Mouse (Mus musculus) myocyte (in vitro differentiated cells): ENCODE data around the gene Drd3. TPM values are rescaled to one million over a fixed set of nuclear protein-coding genes. Genes with fewer than 3 reads are reported as not detected.

Source experiments
- H3K27me3 ChIP-seq: one replicate; pipeline ENCODE4 v1.6.1; 2011; ENCODE audit not compliant: control insufficient read depth, insufficient read depth, insufficient read length
- H3K36me3 ChIP-seq: one replicate; pipeline ENCODE4 v1.6.1; 2011; ENCODE audit not compliant: control insufficient read depth, insufficient read depth
- H3K4me2 ChIP-seq: one replicate; pipeline ENCODE4 v1.6.1; 2011; ENCODE audit warnings: low read depth, control low read depth
- H3K4me3 ChIP-seq: one replicate; pipeline ENCODE4 v1.5.1; 2011; ENCODE audit warnings: mild to moderate bottlenecking, control low read depth, moderate library complexity
- H3K79me2 ChIP-seq: one replicate; pipeline ENCODE4 v1.6.1; 2011; ENCODE audit not compliant: control insufficient read depth, insufficient read depth
- H3ac ChIP-seq: one replicate; pipeline ENCODE4 v1.6.1; 2011; ENCODE audit not compliant: control insufficient read depth, insufficient read length
- CEBPB ChIP-seq: IDR thresholded peaks from 2 replicates; pipeline ENCODE4 v1.6.1; 2011; ENCODE audit warnings: mild to moderate bottlenecking, moderate library complexity; ENCODE audit not compliant: poor library complexity, insufficient read depth, severe bottlenecking
- E2F4 ChIP-seq: IDR thresholded peaks from one replicate; pipeline ENCODE4 v1.6.1; 2011; ENCODE audit warnings: mild to moderate bottlenecking, control low read depth, moderate library complexity; ENCODE audit not compliant: insufficient read depth
- MAX ChIP-seq: IDR thresholded peaks from one replicate; pipeline ENCODE4 v1.6.1; 2011; ENCODE audit warnings: low read depth, mild to moderate bottlenecking, control low read depth
- MYOD1 ChIP-seq, 3 experiments: IDR thresholded peaks; one replicate each; pipeline ENCODE4 v1.6.1; 2011; ENCODE audit warnings: control low read depth in 2 of 3, low read depth in 2 of 3, mild to moderate bottlenecking in 2 of 3, moderate library complexity in 1 of 3; ENCODE audit not compliant: insufficient read length in 2 of 3, control insufficient read depth in 1 of 3
- MYOG ChIP-seq, 3 experiments: IDR thresholded peaks; one replicate each; pipeline ENCODE4 v1.6.1; 2011; ENCODE audit warnings: control low read depth in 2 of 3, low read depth in 2 of 3, mild to moderate bottlenecking in 2 of 3; ENCODE audit not compliant: insufficient read length in 2 of 3, control insufficient read depth in 1 of 3, insufficient read depth in 1 of 3
- POLR2A ChIP-seq: IDR thresholded peaks from one replicate; pipeline ENCODE4 v1.6.1; 2011; ENCODE audit warnings: low read depth, mild to moderate bottlenecking, control low read depth, moderate library complexity; ENCODE audit not compliant: insufficient read length
- POLR2AphosphoS2 ChIP-seq: IDR thresholded peaks from one replicate; pipeline ENCODE4 v1.6.1; 2011; ENCODE audit warnings: low read depth, control low read depth; ENCODE audit not compliant: insufficient read length
- REST ChIP-seq: IDR thresholded peaks from one replicate; pipeline ENCODE4 v1.6.1; 2011; ENCODE audit warnings: mild to moderate bottlenecking, control low read depth, moderate library complexity; ENCODE audit not compliant: insufficient read depth, insufficient read length
- SRF ChIP-seq: IDR thresholded peaks from one replicate; pipeline ENCODE4 v1.6.1; 2011; ENCODE audit warnings: low read depth; ENCODE audit not compliant: control insufficient read depth, insufficient read length
- TCF12 ChIP-seq: IDR thresholded peaks from one replicate; pipeline ENCODE4 v1.6.1; 2011; ENCODE audit warnings: mild to moderate bottlenecking, control low read depth; ENCODE audit not compliant: poor library complexity, insufficient read depth, severe bottlenecking
- TCF3 ChIP-seq: IDR thresholded peaks from one replicate; pipeline ENCODE4 v1.6.1; 2011; ENCODE audit warnings: low read depth, control low read depth; ENCODE audit not compliant: insufficient read length
- USF1 ChIP-seq: IDR thresholded peaks from one replicate; pipeline ENCODE4 v1.6.1; 2011; ENCODE audit warnings: low read depth, mild to moderate bottlenecking, control low read depth, moderate library complexity
- polyA plus RNA-seq: library from polyadenylated mRNA; unstranded; fragments of >200 nt; fragmentation: generic; extraction: Trizol; gene quantifications from one replicate; pipeline ENCODE4 v1.2.1, GENCODE M21; 2012; ENCODE audit warnings: missing spikeins

Gene Drd3
- polyA plus RNA-seq, 1 experiment, result not detected

- no peak overlapping the region for H3K4me2 ChIP-seq
- H3K27me3 ChIP-seq, result no peaks in the 10 kb centered on the region
- H3K4me3 ChIP-seq, result no peak overlapping the region
- TF ChIP-seq MYOD1 (IDR thresholded peaks at IDR 0.05; ENCODE audit: control insufficient read depth in 1 of 3, insufficient read length in 2 of 3, low read depth in 2 of 3) (no peak), E2F4 (no peak), CEBPB (no peak), USF1 (no peak), MAX (no peak), POLR2A (no peak), TCF3 (no peak), MYOG (IDR thresholded peaks at IDR 0.05; ENCODE audit: control insufficient read depth in 1 of 3, insufficient read depth in 1 of 3, insufficient read length in 2 of 3, low read depth in 2 of 3) (no peak), POLR2AphosphoS2 (no peak), SRF (no peak), TCF12 (no peak), REST (no peak)
- H3K79me2 ChIP-seq, result no peaks in the 10 kb centered on the region
- H3K36me3 ChIP-seq, result no peaks in the 10 kb centered on the region
- H3ac ChIP-seq, result no peak overlapping the region
These were observed 21.3 kb upstream of the Drd3 start for GRCm38 (mm10) chr16:43732496-43732895.

GRCm38 (mm10) chr16:43732900-43733299, 20.9 kb upstream of the Drd3 start:
- no peaks in the 10 kb centered on the region for H3K27me3 ChIP-seq
- no peak for TF ChIP-seq MAX
- TF ChIP-seq MYOD1 (IDR thresholded peaks at IDR 0.05; ENCODE audit: control insufficient read depth in 1 of 3, insufficient read length in 2 of 3, low read depth in 2 of 3), result no peak
- no peak for TF ChIP-seq USF1
- no peak for TF ChIP-seq REST
- TF ChIP-seq POLR2AphosphoS2, result no peak
- H3K4me2 ChIP-seq, result no peak overlapping the region
- H3ac ChIP-seq, result no peak overlapping the region
- no peak overlapping the region for H3K4me3 ChIP-seq
- no peaks in the 10 kb centered on the region for H3K36me3 ChIP-seq
- H3K79me2 ChIP-seq, result no peaks in the 10 kb centered on the region

- Histone ChIP-seq H3K4me3 (no peak overlapping the region), H3K4me2 (no peak overlapping the region), H3K79me2 (no peaks in the 10 kb centered on the region), H3K36me3 (no peaks in the 10 kb centered on the region), H3ac (no peak overlapping the region), H3K27me3 (no peaks in the 10 kb centered on the region)
- TF ChIP-seq CEBPB (no peak), SRF (no peak)
These were observed 15.9 kb upstream of the Drd3 start for GRCm38 (mm10) chr16:43737933-43738332.

- Histone ChIP-seq H3K4me3 (no peak overlapping the region), H3ac (no peak overlapping the region), H3K36me3 (no peaks in the 10 kb centered on the region), H3K27me3 (no peaks in the 10 kb centered on the region), H3K79me2 (no peaks in the 10 kb centered on the region), H3K4me2 (no peak overlapping the region)
- TF ChIP-seq MYOG (IDR thresholded peaks at IDR 0.05; ENCODE audit: control insufficient read depth in 1 of 3, insufficient read depth in 1 of 3, insufficient read length in 2 of 3, low read depth in 2 of 3) (no peak), USF1 (no peak), SRF (no peak), POLR2AphosphoS2 (no peak), POLR2A (no peak), MAX (no peak), TCF3 (no peak), TCF12 (no peak), CEBPB (no peak), E2F4 (no peak), MYOD1 (IDR thresholded peaks at IDR 0.05; ENCODE audit: control insufficient read depth in 1 of 3, insufficient read length in 2 of 3, low read depth in 2 of 3) (no peak), REST (no peak)
These were observed 12.9 kb upstream of the Drd3 start for GRCm38 (mm10) chr16:43740936-43741335.

- no peaks in the 10 kb centered on the region for H3K27me3 ChIP-seq
- no peak overlapping the region for H3K4me2 ChIP-seq
- no peaks in the 10 kb centered on the region for H3K36me3 ChIP-seq
- H3K79me2 ChIP-seq, result no peaks in the 10 kb centered on the region
- no peak overlapping the region for H3ac ChIP-seq
- TF ChIP-seq SRF (no peak), TCF12 (no peak), MAX (no peak), POLR2A (no peak), USF1 (no peak), MYOG (IDR thresholded peaks at IDR 0.05; ENCODE audit: control insufficient read depth in 1 of 3, insufficient read depth in 1 of 3, insufficient read length in 2 of 3, low read depth in 2 of 3) (no peak), CEBPB (no peak), POLR2AphosphoS2 (no peak), E2F4 (no peak), REST (no peak), MYOD1 (IDR thresholded peaks at IDR 0.05; ENCODE audit: control insufficient read depth in 1 of 3, insufficient read length in 2 of 3, low read depth in 2 of 3) (no peak)
- H3K4me3 ChIP-seq, result no peak overlapping the region
These were observed 5.4 kb upstream of the Drd3 start for GRCm38 (mm10) chr16:43748424-43748823.
